Mouse (Mus musculus) bone marrow, adult 2 months (tissue): ENCODE measurements around the gene Rpl21.

Experiments used
- CTCF ChIP-seq: fragments of 200-500 bp; IDR thresholded peaks from 2 replicates; pipeline ENCODE4 v1.5.1; 2011; ENCODE audit warnings: low read length, control low read depth; ENCODE audit not compliant: control insufficient read depth, insufficient read depth
- POLR2A ChIP-seq: fragments of 200-500 bp; IDR thresholded peaks from 2 replicates; pipeline ENCODE4 v1.6.1; 2011; ENCODE audit warnings: low read depth, mild to moderate bottlenecking, control low read depth, low read length, borderline replicate concordance; ENCODE audit not compliant: control insufficient read depth

GRCm38 (mm10) chr5:146866277-146866676, 33.6 kb downstream of the Rpl21 start:
- no peak for TF ChIP-seq CTCF
- TF ChIP-seq POLR2A = no peak
